In genomic region chr10:95293261-95293660, GRCm38 (mm10) we compare ENCODE assay signal across 7 mouse cellular contexts.
"Had no signal": no experiment of that assay in that cellular context is flagged by ENCODE, and none has a peak within 500 bp of the region (broad histone marks: within the 10 kb centered on the region; RNA-seq: fewer than 3 reads in every experiment).

No protein-coding gene starts in this region.

- DNase-seq: gastrocnemius, postnatal 14 days; heart, postnatal 4 days; kidney, postnatal 10 days; kidney, postnatal 4 days; liver; liver, embryonic 13.5 days; liver, postnatal 0 days had no signal
